Mouse (Mus musculus): ENCODE measurements around the gene Ccl19. TPM values are rescaled to one million over a fixed set of nuclear protein-coding genes. Genes with fewer than 3 reads are reported as not detected.
"Not testable (repeated sequence)": the region's sequence is repeated elsewhere in the genome, so short reads cannot be mapped to it uniquely, and the experiment has no call there.

Ccl19 gene
- total RNA-seq (2021), result under 1 TPM in 1 of 2 experiments, not detected in 1; 0.67 TPM

- not testable (repeated sequence) for DNase-seq
Observed at GRCm38 (mm10) chr4:42756477-42756876, at the start of gene Ccl19. Gene Ccl19 (minus strand): TSS chr4:42756577.

GRCm38 (mm10) chr4:42773893-42774292, 17.5 kb upstream of the Ccl19 start, which contains the start of gene Ccl21a:
Gene Ccl21a (minus strand): TSS chr4:42773993.
- not testable (repeated sequence) for DNase-seq

GRCm38 (mm10) chr4:42735245-42735644, 21.1 kb downstream of the Ccl19 start, which contains the start of gene 4930578G10Rik:
Gene 4930578G10Rik (plus strand): TSS chr4:42735545.
- DNase-seq, result not testable (repeated sequence)

Other genes starting within 250 kb of the Ccl19 start
- under 1 TPM; 0.15 to 0.65 TPM for gene Fam205a2, start 228.4 kb downstream of the Ccl19 start, total RNA-seq (2021)
- not detected for gene Gm10591, start 144.4 kb downstream of the Ccl19 start, total RNA-seq (2021)
- 10 to 100 TPM; 10.2 to 15.9 TPM for gene Gm2564, start 126.9 kb downstream of the Ccl19 start, total RNA-seq (2021)
- not detected for gene Ccl27b, start 101.3 kb downstream of the Ccl19 start, total RNA-seq (2021)
- gene Il11ra2, start 94.7 kb downstream of the Ccl19 start, total RNA-seq (2021), result not detected
- gene 4930578G10Rik, start 21.0 kb downstream of the Ccl19 start, total RNA-seq (2021), result 1 to 10 TPM; 1.2 to 2.0 TPM
- gene Ccl21a, start 17.4 kb upstream of the Ccl19 start, total RNA-seq (2021), result not detected
- under 1 TPM in 1 of 2 experiments, not detected in 1; 0.12 TPM for gene Fam205a1, start 97.3 kb upstream of the Ccl19 start, total RNA-seq (2021)
- gene Gm12394, start 100.2 kb upstream of the Ccl19 start, total RNA-seq (2021), result under 1 TPM; 0.48 to 0.92 TPM
- under 1 TPM; 0.27 to 0.30 TPM for gene Fam205c, start 117.7 kb upstream of the Ccl19 start, total RNA-seq (2021)
- 100 to 1,000 TPM; 148 to 149 TPM for gene Phf24, start 160.1 kb upstream of the Ccl19 start, total RNA-seq (2021)
- 100 to 1,000 TPM; 203 to 221 TPM for gene Dnajb5, start 193.2 kb upstream of the Ccl19 start, total RNA-seq (2021)
- not detected for gene 1700022I11Rik, start 213.0 kb upstream of the Ccl19 start, total RNA-seq (2021)
- gene Vcp, start 243.9 kb upstream of the Ccl19 start, total RNA-seq (2021), result 100 to 1,000 TPM; 188 to 194 TPM

Data from layer of hippocampus, postnatal 36 days (tissue).